Mouse (Mus musculus): ENCODE data around the gene Slc24a5. TPM values are rescaled to one million over a fixed set of nuclear protein-coding genes. Genes with fewer than 3 reads are reported as not detected.

The Slc24a5 gene
- total and polyA plus RNA-seq, 3 experiments = 0.69 to 2.9 TPM; not detected in 1

DNA sequence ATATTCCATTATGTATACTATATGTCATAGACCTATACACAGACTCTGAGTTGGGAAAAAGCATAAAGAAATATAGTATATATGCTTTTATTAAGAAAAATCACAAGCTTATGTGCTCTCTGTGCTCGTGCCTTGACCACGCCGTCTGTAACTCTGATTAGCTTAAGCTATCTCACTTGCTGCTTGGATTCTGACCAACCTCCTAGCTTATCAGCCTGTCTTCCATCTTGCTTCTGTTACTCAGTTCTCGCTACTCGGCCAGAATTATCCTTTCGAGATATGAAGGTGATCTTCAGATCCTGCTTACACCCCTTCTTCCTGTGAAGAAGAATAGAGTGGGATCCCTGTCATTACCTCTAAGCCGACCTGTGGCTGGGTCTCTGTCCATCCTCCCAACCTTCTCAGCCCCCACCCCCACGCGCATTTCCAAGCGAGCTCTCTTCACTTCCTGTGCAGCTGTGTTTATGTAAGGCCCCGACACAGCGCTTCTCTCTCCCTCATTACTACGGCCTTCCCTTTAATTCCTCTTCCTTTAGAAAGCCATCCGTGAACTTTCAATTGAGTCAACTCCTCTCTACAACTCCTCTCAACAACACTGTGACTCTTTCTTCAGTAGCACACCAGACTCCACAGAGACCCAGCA lies 41.4 kb upstream of the Slc24a5 start:
- Histone ChIP-seq H3K27ac (ENCODE audit: control insufficient read depth, low read depth, low read length) (no peak overlapping the region), H3K4me1 (ENCODE audit: control insufficient read depth in 1 of 2, insufficient read depth in 2 of 2, low read length in 2 of 2) (no peaks in the 10 kb centered on the region), H3K4me3 (ENCODE audit: control insufficient read depth in 1 of 2, insufficient read depth in 1 of 2, low read depth in 2 of 2, low read length in 2 of 2) (no peak overlapping the region), H3K27me3 (ENCODE audit: control insufficient read depth in 1 of 2, insufficient read depth in 2 of 2, low read length in 2 of 2) (no peaks in the 10 kb centered on the region; a peak in 1 of 4 replicates), H3K36me3 (ENCODE audit: control insufficient read depth in 1 of 2, insufficient read depth in 2 of 2, low read length in 2 of 2) (no peaks in the 10 kb centered on the region), H3K9me3 (replicated peaks; ENCODE audit: insufficient read depth, low read length) (no peaks in the 10 kb centered on the region), H3K79me2 (ENCODE audit: control insufficient read depth, insufficient read depth, low read length, poor library complexity) (no peaks in the 10 kb centered on the region), H3K9ac (ENCODE audit: control insufficient read depth, low read depth, low read length, poor library complexity, severe bottlenecking) (no peak overlapping the region)
- no peak for TF ChIP-seq GATA1 (IDR thresholded peaks at IDR 0.05; ENCODE audit: low read depth, low read length)
- no peak for TF ChIP-seq RAD21 (IDR thresholded peaks at IDR 0.05; ENCODE audit: low read depth, low read length)
- TF ChIP-seq TAL1 (IDR thresholded peaks at IDR 0.05; ENCODE audit: low read length) = no peak
- TF ChIP-seq MAX (IDR thresholded peaks at IDR 0.05; ENCODE audit: low read length) = no peak
- TF ChIP-seq ZNF384 (IDR thresholded peaks at IDR 0.05; ENCODE audit: low read depth, low read length) = no peak
- TF ChIP-seq MYC (IDR thresholded peaks at IDR 0.05; ENCODE audit: low read depth, low read length) = no peak
- DNase-seq (ENCODE audit: low read depth, low spot score) = no peak

DNA sequence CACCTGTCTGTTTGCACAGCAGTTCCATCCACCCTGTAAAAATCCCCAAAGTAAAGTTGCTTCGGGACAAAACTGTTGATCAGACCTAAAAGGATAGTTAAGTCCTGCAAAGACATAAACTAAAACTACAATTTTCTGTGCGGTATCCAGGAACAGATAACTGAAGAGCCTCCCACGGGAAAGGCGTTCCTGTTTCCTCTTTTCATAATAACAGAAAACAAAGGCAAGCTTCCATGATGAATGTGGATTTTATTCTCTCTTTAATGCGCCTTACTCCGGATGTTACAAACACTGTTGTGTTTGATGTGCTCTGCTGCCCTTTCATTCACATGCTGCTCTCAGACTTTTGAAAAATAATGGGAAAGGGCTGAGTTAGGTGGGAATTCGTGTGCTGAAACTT lies 37.3 kb upstream of the Slc24a5 start:
- Histone ChIP-seq H3K36me3 (ENCODE audit: control insufficient read depth in 1 of 2, insufficient read depth in 2 of 2, low read length in 2 of 2) (no peaks in the 10 kb centered on the region), H3K27me3 (ENCODE audit: control insufficient read depth in 1 of 2, insufficient read depth in 2 of 2, low read length in 2 of 2) (no peaks in the 10 kb centered on the region; a peak in 1 of 4 replicates), H3K9ac (ENCODE audit: control insufficient read depth, low read depth, low read length, poor library complexity, severe bottlenecking) (no peak overlapping the region), H3K27ac (ENCODE audit: control insufficient read depth, low read depth, low read length) (no peak overlapping the region), H3K4me3 (ENCODE audit: control insufficient read depth in 1 of 2, insufficient read depth in 1 of 2, low read depth in 2 of 2, low read length in 2 of 2) (no peak overlapping the region), H3K79me2 (ENCODE audit: control insufficient read depth, insufficient read depth, low read length, poor library complexity) (no peaks in the 10 kb centered on the region), H3K4me1 (ENCODE audit: control insufficient read depth in 1 of 2, insufficient read depth in 2 of 2, low read length in 2 of 2) (no peaks in the 10 kb centered on the region), H3K9me3 (replicated peaks; ENCODE audit: insufficient read depth, low read length) (no peaks in the 10 kb centered on the region)
- no peak for TF ChIP-seq E2F4 (IDR thresholded peaks at IDR 0.05; ENCODE audit: borderline replicate concordance, low read depth, low read length)
- TF ChIP-seq ETS1 (IDR thresholded peaks at IDR 0.05; ENCODE audit: low read depth, low read length) = no peak
- no peak for TF ChIP-seq KAT2A (conservative IDR thresholded peaks at IDR 0.05; ENCODE audit: low read depth, low read length)
- TF ChIP-seq RAD21 (IDR thresholded peaks at IDR 0.05; ENCODE audit: low read depth, low read length) = no peak
- no peak for TF ChIP-seq ZC3H11A (IDR thresholded peaks at IDR 0.05; ENCODE audit: low read depth, low read length)
- no peak for TF ChIP-seq RCOR1 (IDR thresholded peaks at IDR 0.05; ENCODE audit: low read depth, low read length)
- TF ChIP-seq MAX (IDR thresholded peaks at IDR 0.05; ENCODE audit: low read length) = no peak
- no peak for TF ChIP-seq SIN3A (IDR thresholded peaks at IDR 0.05; ENCODE audit: low read length)
- TF ChIP-seq NRF1 (IDR thresholded peaks at IDR 0.05; ENCODE audit: insufficient read depth, low read depth, low read length, poor library complexity, severe bottlenecking) = no peak
- no peak for TF ChIP-seq MAFK (IDR thresholded peaks at IDR 0.05; ENCODE audit: borderline replicate concordance, low read depth, low read length)
- no peak for TF ChIP-seq CTCF (IDR thresholded peaks at IDR 0.05 in 2 of 3, conservative IDR thresholded peaks at IDR 0.05 in 1 of 3; ENCODE audit: control insufficient read depth in 1 of 3, insufficient read depth in 1 of 3, low read depth in 2 of 3, low read length in 3 of 3, poor library complexity in 1 of 3, severe bottlenecking in 1 of 3)
- no peak for TF ChIP-seq SMC3 (IDR thresholded peaks at IDR 0.05; ENCODE audit: low read depth, low read length)
- no peak for TF ChIP-seq TBP (IDR thresholded peaks at IDR 0.05; ENCODE audit: low read depth, low read length)
- TF ChIP-seq ZMIZ1 (IDR thresholded peaks at IDR 0.05; ENCODE audit: low read depth, low read length) = no peak
- TF ChIP-seq ZNF384 (IDR thresholded peaks at IDR 0.05; ENCODE audit: low read depth, low read length) = no peak
- no peak for TF ChIP-seq MXI1 (IDR thresholded peaks at IDR 0.05; ENCODE audit: low read depth, low read length)
- no peak for TF ChIP-seq MYC (IDR thresholded peaks at IDR 0.05; ENCODE audit: low read depth, low read length)
- no peak for TF ChIP-seq UBTF (IDR thresholded peaks at IDR 0.05; ENCODE audit: borderline replicate concordance, insufficient read depth, low read depth, low read length)
- no peak for TF ChIP-seq NELFE (IDR thresholded peaks at IDR 0.05; ENCODE audit: low read depth, low read length)
- DNase-seq (ENCODE audit: low read depth, low spot score) = no peak

Data from MEL (cell line).